Mouse (Mus musculus) layer of hippocampus, postnatal 14 days (tissue): ENCODE data around the gene Vrk3. TPM values are rescaled to one million over a fixed set of nuclear protein-coding genes. Genes with fewer than 3 reads are reported as not detected.

Experiments used
- DNase-seq, 2 experiments: peaks; one replicate each; pipeline ENCODE4 v3.0.0; 2021 to 2022; ENCODE audit warnings: low spot score in 2 of 2, mixed read lengths in 1 of 2
- total RNA-seq, 2 experiments: library from RNA; stranded (reverse); gene quantifications; 2 replicates each; pipeline ENCODE4 v1.2.3; 2021

Vrk3 gene
- total RNA-seq, 2 experiments from 2014 or later: 31.8 to 33.4 TPM

- no peak for DNase-seq
Measured at GRCm38 (mm10) chr7:44757164-44757563, 9.0 kb downstream of the Vrk3 start.

GRCm38 (mm10) chr7:44760366-44760765 is 12.2 kb downstream of the Vrk3 start:
- no peak for DNase-seq

- no peak for DNase-seq
Measured at GRCm38 (mm10) chr7:44768129-44768528, 19.9 kb downstream of the Vrk3 start.

GRCm38 (mm10) chr7:44770046-44770578 is 21.9 kb downstream of the Vrk3 start:
- peak in 1 of 2 experiments; percentile 17 for DNase-seq

- no peak for DNase-seq
Measured at GRCm38 (mm10) chr7:44772591-44773204, 24.5 kb downstream of the Vrk3 start.

GRCm38 (mm10) chr7:44776849-44777498 is 28.8 kb downstream of the Vrk3 start:
- no peak for DNase-seq

GRCm38 (mm10) chr7:44780101-44780500 is 31.9 kb downstream of the Vrk3 start:
- no peak for DNase-seq

- DNase-seq: no peak
Measured at GRCm38 (mm10) chr7:44789531-44789930, 41.3 kb downstream of the Vrk3 start.

GRCm38 (mm10) chr7:44790066-44790465 is 41.9 kb downstream of the Vrk3 start:
- DNase-seq: no peak

- no peak for DNase-seq
Measured at GRCm38 (mm10) chr7:44792781-44793180, 44.6 kb downstream of the Vrk3 start.

GRCm38 (mm10) chr7:44808927-44809326 is 60.7 kb downstream of the Vrk3 start:
- no peak for DNase-seq

GRCm38 (mm10) chr7:44809466-44809865 is 61.3 kb downstream of the Vrk3 start:
- no peak for DNase-seq

- DNase-seq: no peak
Measured at GRCm38 (mm10) chr7:44810365-44810764, 62.2 kb downstream of the Vrk3 start.

- DNase-seq: no peak
Measured at GRCm38 (mm10) chr7:44810819-44811557, 62.8 kb downstream of the Vrk3 start.

GRCm38 (mm10) chr7:44812651-44813325 is 64.6 kb downstream of the Vrk3 start:
- no peak for DNase-seq

GRCm38 (mm10) chr7:44813985-44814384 is 65.8 kb downstream of the Vrk3 start:
- no peak for DNase-seq

- DNase-seq: no peak
Measured at GRCm38 (mm10) chr7:44814423-44814822, 66.2 kb downstream of the Vrk3 start.

- DNase-seq: no peak
Measured at GRCm38 (mm10) chr7:44814952-44815553, 66.8 kb downstream of the Vrk3 start.

GRCm38 (mm10) chr7:44815721-44816469 is 67.7 kb downstream of the Vrk3 start, which contains the start of the genes Nup62 and Il4i1:
Gene Nup62, plus strand, starts transcription at chr7:44816088.
Gene Il4i1, plus strand, starts transcription at chr7:44816387.
- peak; percentile 99 for DNase-seq

- DNase-seq: peak; percentile 49 to 64
Measured at GRCm38 (mm10) chr7:44816470-44817021, 68.3 kb downstream of the Vrk3 start, which contains the start of gene Atf5. Gene Atf5, minus strand, starts transcription at chr7:44816658.
